Mouse (Mus musculus) gastrocnemius, postnatal 10 days (tissue): ENCODE measurements around the gene Epm2a. TPM values are rescaled to one million over a fixed set of nuclear protein-coding genes. Genes with fewer than 3 reads are reported as not detected.

ENCODE experiments used
- DNase-seq: peaks from one replicate; pipeline ENCODE4 v3.0.0; 2021; ENCODE audit warnings: mixed read lengths
- total RNA-seq, 2 experiments: library from RNA; stranded (reverse); gene quantifications; 2 replicates each; pipeline ENCODE4 v1.2.3; 2021

The Epm2a gene
- total RNA-seq, 2 experiments from 2014 or later = 34.9 to 37.1 TPM

- no peak for DNase-seq
Observed at GRCm38 (mm10) chr10:11429059-11429812, 86.0 kb downstream of the Epm2a start.

GRCm38 (mm10) chr10:11436961-11437360, 93.8 kb downstream of the Epm2a start:
- DNase-seq = no peak

- no peak for DNase-seq
Observed at GRCm38 (mm10) chr10:11438461-11438860, 95.3 kb downstream of the Epm2a start.

- no peak for DNase-seq
Observed at GRCm38 (mm10) chr10:11439342-11439741, 96.1 kb downstream of the Epm2a start.

DNA sequence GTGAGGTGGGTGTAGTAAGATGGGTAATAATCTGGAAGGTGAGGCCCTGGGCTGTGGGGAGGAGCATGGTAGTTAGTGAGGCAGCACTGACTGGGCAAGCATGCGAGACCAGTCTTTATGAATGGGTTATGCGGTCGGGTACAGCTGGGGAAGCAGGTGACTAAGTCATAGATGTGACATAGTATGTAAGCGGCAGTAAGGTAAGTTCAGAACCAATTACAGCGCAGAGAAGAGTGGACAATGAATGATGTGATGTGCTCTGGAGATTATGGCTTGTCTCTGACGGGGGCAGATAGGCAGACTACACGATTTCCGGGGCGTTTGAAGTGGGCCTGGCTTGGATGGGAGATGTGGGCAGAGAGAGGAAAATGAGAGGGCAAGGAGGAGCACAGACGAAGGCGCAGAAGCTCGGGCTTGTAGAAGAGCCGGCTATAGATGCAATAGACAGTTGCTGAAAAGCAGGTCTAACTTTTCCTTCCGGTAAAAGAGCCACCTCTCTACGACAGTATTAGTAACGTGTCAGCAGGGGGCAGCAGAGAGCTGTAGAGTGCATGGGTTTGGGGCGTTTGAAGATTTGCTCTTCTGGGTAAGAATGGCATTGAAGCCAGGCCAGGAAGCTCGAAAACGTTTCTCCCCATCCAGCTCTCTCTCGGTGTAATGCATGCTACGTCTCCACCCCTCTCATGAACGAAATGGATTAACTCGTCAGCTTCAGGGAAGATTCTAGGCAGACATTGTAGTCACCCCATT, 106.5 kb downstream of the Epm2a start:
- DNase-seq = peak; percentile 79

- DNase-seq = no peak
Observed at GRCm38 (mm10) chr10:11452537-11452936, 109.3 kb downstream of the Epm2a start.

GRCm38 (mm10) chr10:11457445-11457844, 114.2 kb downstream of the Epm2a start:
- no peak for DNase-seq

- DNase-seq = peak; percentile 87
Observed at GRCm38 (mm10) chr10:11491956-11492355, 148.8 kb downstream of the Epm2a start.

Other genes with a start within 250 kb of the Epm2a start
- 10 to 100 TPM; 10.1 to 13.8 TPM for gene Shprh, start 194.0 kb upstream of the Epm2a start, total RNA-seq
- 10 to 100 TPM; 13.0 to 17.3 TPM for gene Fbxo30, start 62.1 kb upstream of the Epm2a start, total RNA-seq